Mouse (Mus musculus) olfactory bulb, adult 2 months (tissue): ENCODE measurements around the gene Erv3.

Experiments
- CTCF ChIP-seq: fragments of 200-500 bp; IDR thresholded peaks from 2 replicates; pipeline ENCODE4 v1.5.1; 2012; ENCODE audit warnings: low read depth, mild to moderate bottlenecking, low read length, moderate library complexity; ENCODE audit not compliant: insufficient read depth
- POLR2A ChIP-seq: fragments of 200-500 bp; IDR thresholded peaks from 2 replicates; pipeline ENCODE4 v1.6.1; 2012; ENCODE audit warnings: mild to moderate bottlenecking, low read depth, low read length, moderate library complexity; ENCODE audit not compliant: insufficient read depth

DNA sequence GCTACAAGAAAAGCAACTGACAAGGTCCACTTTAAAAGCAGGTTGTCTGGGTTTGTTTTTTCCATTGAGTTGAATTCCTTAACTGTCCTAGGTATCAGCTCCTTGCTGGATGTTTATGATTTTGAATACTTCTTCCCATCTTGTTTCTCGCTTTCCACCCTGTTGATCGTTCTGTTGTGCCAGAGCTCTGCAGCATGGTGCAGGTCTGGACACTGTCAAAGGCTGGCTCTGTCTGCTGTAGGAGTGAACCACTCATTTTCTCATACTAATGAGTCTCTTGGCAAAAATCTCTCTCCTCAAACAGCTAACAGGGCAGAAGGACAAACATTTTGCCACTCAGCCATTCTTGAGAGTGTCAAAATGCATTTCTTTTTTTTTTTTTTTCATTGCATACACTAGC is 35.6 kb upstream of the Erv3 start:
- TF ChIP-seq CTCF (no peak), POLR2A (no peak)
